Mouse (Mus musculus) mesoderm, embryonic 11.5 days (tissue): ENCODE data around the gene Smad9.
"Not testable (repeated sequence)": the region's sequence is repeated elsewhere in the genome, so short reads cannot be mapped to it uniquely, and the experiment has no call there.

Experiments
- DNase-seq: peaks from one replicate; pipeline ENCODE4 v3.0.0-alpha.2; 2012; ENCODE audit warnings: low read depth, low spot score

Smad9 gene

DNA sequence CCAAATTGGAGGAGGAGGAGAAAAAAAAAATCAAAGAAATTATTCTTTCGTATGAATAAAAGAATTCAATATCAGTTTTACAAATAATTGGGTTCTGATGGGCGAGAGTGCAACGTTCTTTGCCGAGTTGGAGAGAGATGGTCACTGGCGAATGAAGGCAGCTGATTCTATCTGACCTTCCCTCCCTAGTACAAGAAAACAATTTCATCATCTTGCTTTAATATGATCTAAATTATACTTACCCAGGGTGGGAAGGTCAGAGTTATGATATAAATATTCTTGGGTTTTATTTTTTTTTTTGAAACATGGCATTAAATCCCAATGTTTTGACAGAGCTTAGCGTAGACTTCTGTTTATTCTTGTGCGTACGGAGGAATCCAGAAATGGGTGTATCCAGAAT lies 2.1 kb downstream of the Smad9 start:
- DNase-seq: no peak

- DNase-seq: no peak
These were observed 3.8 kb downstream of the Smad9 start for GRCm38 (mm10) chr3:54759211-54759610.

DNA sequence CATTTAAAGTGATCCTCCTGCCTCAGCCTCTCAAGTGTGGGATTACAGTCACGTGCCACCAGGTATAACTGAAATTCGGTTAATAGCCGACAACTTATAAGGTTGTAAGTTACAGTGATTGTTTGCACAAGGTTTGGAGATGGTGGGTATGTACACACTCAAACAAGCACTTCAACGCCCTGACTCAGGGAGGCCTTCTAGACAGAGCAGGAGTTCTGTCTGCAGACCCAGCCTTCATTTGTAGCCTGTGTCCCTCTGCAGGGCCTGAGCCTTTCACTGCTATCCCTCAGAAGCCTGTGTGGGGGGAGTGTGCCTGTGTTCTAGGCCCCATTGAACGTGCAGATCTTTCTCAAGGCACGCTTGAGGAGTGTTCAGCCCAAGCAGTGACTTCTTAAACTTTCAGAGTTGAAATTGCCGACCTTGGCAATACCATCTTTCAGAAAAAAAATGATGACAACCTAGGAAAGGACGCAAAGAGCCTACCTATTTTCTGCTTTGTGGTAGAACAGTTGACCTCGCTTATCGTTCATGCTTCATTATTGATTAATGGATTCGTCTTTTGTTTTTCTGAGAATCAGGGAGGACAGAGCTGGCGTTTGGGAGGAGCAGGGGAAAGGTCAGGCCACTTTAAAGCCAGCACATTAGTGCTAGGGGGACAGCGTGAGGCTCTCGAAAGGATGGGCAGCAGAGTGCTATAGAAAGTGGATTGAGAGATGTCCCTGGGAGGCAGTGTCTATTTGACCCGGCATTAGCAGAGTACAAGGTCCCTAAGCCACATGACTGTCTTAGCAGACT lies 5.1 kb downstream of the Smad9 start:
- no peak for DNase-seq

GRCm38 (mm10) chr3:54761258-54761657 lies 5.9 kb downstream of the Smad9 start:
- no peak for DNase-seq

- DNase-seq: no peak
These were observed 9.0 kb downstream of the Smad9 start for GRCm38 (mm10) chr3:54764418-54764817.

GRCm38 (mm10) chr3:54765521-54765920 lies 10.1 kb downstream of the Smad9 start:
- DNase-seq: not testable (repeated sequence)

DNA sequence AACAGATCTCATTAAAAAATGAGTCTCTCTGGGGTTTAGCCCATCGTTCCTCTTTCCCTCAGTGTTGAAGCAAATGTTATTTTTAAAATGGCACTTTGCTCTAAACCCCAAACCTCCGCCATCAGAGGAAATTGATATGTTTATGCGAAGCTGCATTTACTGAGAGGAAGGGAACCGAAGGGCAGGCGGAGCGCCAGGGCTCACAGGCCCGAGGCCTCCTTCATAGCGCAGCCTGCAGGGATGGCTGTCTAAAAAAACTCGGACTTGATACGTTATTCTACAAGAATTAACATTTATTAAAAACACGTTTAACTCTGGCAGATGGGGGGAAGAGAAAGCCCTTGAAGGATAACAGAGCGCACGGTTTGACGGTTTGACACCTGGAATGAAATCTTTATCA lies 10.7 kb downstream of the Smad9 start:
- no peak for DNase-seq

GRCm38 (mm10) chr3:54766811-54767210 lies 11.4 kb downstream of the Smad9 start:
- DNase-seq: no peak

GRCm38 (mm10) chr3:54768592-54768991 lies 13.2 kb downstream of the Smad9 start:
- no peak for DNase-seq

DNA sequence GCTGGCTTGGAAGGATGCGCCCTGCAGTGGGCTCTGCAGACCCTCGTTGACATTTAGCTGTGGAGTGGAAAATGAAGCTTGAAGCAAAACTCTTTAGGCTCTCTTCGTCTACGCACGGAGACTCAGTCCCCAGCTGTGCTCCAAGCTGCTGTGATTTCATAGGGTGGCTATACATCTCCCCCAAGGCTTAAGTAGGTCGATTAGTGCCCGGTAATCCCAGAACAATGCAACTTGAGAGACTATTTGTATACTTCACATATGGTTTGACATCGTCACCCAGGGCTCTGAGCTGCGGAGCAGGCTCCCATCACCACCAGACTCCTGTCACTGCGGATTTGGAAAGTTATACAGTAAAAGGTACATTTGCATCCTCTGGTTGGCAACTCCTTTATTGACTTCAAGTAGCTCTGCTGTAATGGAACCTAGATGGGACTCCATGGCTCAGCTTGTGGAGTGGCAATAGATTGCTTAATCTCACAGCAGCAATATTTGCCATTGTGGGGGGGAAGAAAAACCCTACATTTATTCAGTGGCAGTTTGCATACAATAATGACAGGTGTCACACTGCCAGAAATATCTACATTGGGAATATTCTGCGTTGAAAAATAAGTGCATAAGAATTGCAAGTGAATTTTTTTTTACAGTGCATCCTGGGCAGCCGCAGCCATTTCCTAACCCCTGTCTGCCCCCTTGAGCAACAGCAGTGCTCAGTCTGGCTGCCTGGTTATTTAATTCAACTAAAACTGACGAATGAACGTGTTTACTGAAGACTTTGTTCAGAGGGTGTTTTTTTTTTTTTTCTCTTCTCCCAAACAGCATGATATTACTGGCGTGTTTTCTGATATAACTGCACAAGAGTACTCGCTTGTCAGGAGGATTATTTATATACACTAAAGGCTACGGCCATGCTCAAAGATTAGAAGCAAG lies 14.2 kb downstream of the Smad9 start:
- no peak for DNase-seq

GRCm38 (mm10) chr3:54773613-54774012 lies 18.2 kb downstream of the Smad9 start:
- no peak for DNase-seq

GRCm38 (mm10) chr3:54775989-54776631 lies 20.7 kb downstream of the Smad9 start:
- no peak for DNase-seq

DNA sequence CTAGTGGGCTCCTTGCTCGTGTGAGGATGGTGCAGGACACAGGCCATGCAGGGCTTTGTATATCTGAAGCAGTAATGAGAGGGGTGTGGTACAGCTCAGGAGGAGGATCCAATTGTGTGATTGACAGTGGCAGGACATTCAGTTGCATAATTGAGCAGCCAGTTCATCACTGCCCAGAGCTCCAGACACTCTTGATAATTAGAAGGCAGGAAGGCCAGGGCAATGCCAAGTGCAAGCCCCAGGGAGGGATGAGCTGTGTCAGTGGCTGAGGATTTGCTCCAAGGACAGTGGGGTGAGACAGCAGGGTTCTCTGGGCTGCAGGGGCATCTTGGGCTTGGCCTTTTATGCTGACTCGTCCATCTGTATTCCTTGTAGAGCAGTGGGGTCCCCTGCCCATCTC lies 35.2 kb downstream of the Smad9 start:
- DNase-seq: no peak

- no peak for DNase-seq
These were observed 36.7 kb downstream of the Smad9 start for GRCm38 (mm10) chr3:54791822-54792677.

DNA sequence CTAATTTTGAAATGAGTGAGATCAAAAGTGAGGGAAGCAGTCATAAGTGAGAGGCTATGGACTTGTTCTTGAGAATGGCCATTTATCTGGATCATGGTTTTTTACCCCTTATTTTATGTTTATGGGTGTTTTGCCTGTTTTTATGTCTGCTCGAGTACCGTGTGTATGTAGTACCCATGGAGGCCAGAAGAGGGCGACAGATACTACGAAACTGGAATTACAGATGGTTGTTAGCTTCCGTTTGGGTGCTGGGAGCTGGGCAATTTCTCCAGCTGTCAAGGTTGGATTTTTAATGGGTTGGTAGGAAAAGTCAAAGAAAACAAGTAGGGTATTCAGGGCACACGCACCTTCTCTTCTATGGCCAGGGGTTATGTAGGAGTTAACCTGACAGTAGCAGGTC lies 38.4 kb downstream of the Smad9 start:
- DNase-seq: no peak

DNA sequence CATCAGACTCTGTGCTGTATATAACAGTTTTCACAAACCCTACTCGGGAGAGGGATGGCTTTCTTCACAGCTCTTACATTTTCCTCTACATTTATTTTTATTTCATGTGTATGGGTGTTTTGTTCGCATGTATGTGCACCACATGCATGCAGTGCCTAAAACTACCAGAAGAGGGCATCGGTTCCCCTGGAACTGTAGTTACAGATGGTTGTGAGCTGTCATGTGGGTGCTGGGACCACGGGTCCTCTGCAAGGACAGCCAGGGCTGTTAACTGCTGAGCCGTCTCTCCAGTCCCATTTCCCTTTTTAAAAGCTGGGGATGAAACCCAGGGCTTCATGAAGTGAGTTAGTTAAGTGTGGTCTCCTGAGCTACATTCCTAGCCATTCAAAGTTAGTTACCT lies 40.0 kb downstream of the Smad9 start:
- no peak for DNase-seq

- DNase-seq: no peak
These were observed 40.4 kb downstream of the Smad9 start for GRCm38 (mm10) chr3:54795806-54796205.

- DNase-seq: peak; percentile 48
These were observed 41.8 kb downstream of the Smad9 start for GRCm38 (mm10) chr3:54797211-54797610.

- no peak for DNase-seq
These were observed 48.3 kb downstream of the Smad9 start for GRCm38 (mm10) chr3:54803713-54804112.

- DNase-seq: no peak
These were observed 51.8 kb downstream of the Smad9 start for GRCm38 (mm10) chr3:54807061-54807661.
